Mouse (Mus musculus): ENCODE data around the gene Hpgd. TPM values are rescaled to one million over a fixed set of nuclear protein-coding genes. Genes with fewer than 3 reads are reported as not detected.
A peak's percentile ranks its signal among the peaks of the same experiment; 100 is the strongest.
"Not testable (repeated sequence)": the region's sequence is repeated elsewhere in the genome, so short reads cannot be mapped to it uniquely, and the experiment has no call there.

The Hpgd gene
- polyA plus RNA-seq, 1 experiment from 2014 or later, result 4.0 TPM

GRCm38 (mm10) chr8:56287370-56288072 is 6.9 kb upstream of the Hpgd start:
- no peaks in the 10 kb centered on the region for H3K36me3 ChIP-seq (replicated peaks)
- ATAC-seq (replicated peaks), result no peak
- no peak overlapping the region for H3K4me2 ChIP-seq
- H3K27ac ChIP-seq, result no peak overlapping the region
- H3K27me3 ChIP-seq (replicated peaks), result no peaks in the 10 kb centered on the region
- no peak overlapping the region for H3K4me3 ChIP-seq
- 82% methylated on average over 7 of the region's 7 CpGs for WGBS
- no peak overlapping the region for H3K9ac ChIP-seq
- no peaks in the 10 kb centered on the region for H3K9me3 ChIP-seq
- no peaks in the 10 kb centered on the region for H3K4me1 ChIP-seq

DNA sequence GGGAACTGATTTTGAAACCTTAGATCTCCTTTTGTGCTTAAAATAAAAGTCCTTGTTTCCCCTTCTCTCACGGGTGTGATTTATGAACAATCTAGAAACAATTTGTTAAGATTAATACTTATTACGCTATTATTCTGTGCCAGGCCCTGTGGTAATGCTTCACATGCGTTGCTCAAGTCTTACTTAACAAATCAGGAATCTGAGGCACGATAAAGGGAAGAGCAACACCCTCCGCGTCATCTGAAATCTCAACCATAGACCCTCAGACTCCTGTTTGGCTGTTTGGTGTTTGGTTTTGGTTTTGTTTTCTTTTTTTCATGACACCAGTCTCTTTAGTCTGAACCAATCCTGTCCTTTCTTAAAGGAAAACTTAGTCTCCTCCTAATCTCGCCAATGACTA is 2.1 kb upstream of the Hpgd start:
- Histone ChIP-seq H3K9me3 (no peaks in the 10 kb centered on the region), H3K36me3 (replicated peaks) (no peaks in the 10 kb centered on the region), H3K4me1 (peaks cover 19% of the 10 kb centered on the region), H3K4me2 (no peak overlapping the region), H3K27ac (no peak overlapping the region), H3K9ac (no peak overlapping the region), H3K27me3 (replicated peaks) (0 out of 2 replicates have a peak, but pooled peaks cover 6% of the 10 kb centered on the region), H3K4me3 (no peak overlapping the region)
- no peak for ATAC-seq (replicated peaks)
- 92% methylated on average over 7 of the region's 7 CpGs for WGBS

DNA sequence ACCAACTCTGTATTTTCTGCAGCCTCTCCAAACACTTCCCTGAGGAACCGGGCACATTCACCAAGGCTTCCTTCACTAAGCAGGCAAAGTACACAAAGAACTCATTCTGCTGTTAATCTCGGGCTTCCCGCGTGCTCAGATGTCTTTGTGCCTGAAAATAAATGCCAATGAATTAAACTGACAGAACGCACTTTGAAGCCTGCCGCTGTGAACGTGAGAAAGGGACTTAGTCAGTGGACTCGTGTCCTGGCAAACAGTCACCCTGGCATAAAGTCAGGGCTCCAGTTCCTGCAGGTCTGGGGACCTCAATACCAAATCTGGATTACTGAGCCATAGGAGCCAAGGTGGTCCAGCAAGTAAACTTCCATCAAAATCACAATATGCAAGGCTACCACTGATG is 905 bp upstream of the Hpgd start:
- Histone ChIP-seq H3K36me3 (replicated peaks) (no peaks in the 10 kb centered on the region), H3K27ac (no peak overlapping the region), H3K4me1 (peaks cover 19% of the 10 kb centered on the region), H3K9me3 (no peaks in the 10 kb centered on the region), H3K4me2 (peak overlapping the region; percentile 94), H3K4me3 (no peak overlapping the region), H3K27me3 (replicated peaks) (0 out of 2 replicates have a peak, but pooled peaks cover 6% of the 10 kb centered on the region), H3K9ac (no peak overlapping the region)
- WGBS, result 2% methylated on average over 8 of the region's 8 CpGs
- ATAC-seq (replicated peaks), result peak; percentile 51; the same call in 1 of the 2 replicates

DNA sequence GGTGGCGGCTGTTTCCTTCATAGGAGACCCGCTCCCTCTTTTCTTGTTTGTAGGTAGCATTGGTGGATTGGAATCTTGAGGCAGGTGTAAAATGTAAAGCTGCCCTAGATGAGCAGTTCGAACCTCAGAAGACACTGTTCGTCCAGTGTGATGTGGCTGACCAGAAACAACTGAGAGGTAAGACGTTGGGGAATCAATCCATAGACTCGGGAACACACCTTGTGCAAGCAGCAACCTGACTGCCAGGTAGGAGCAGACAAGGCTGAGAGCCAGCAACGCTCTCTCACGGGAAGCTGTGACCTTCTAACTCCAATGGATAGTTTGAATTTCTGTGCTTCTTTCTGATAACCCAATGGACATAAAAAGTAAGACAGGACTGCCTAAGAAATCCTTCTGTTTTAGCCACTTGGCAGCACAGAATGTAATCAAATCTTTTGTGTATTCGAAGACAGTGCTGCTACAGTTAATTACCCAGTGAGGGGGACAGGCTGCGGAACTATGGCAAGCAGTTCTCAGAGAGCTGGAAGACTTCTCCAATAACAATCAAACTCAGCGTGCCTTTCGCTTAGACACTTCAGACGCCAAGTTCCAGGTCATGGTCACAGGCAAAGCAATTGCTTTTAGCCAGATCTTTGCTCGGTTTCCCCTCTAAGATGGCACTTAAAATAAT is 636 bp downstream of the Hpgd start:
- no peak overlapping the region for H3K27ac ChIP-seq
- WGBS, result 22% methylated on average over 14 of the region's 14 CpGs
- ATAC-seq (replicated peaks), result peak; percentile 32; the same call in 1 of the 2 replicates
- peak overlapping the region; percentile 94 for H3K4me2 ChIP-seq
- H3K9ac ChIP-seq, result peak overlapping the region; percentile 36; the same call in 1 of the 2 replicates
- H3K36me3 ChIP-seq (replicated peaks), result no peaks in the 10 kb centered on the region
- H3K27me3 ChIP-seq (replicated peaks), result 0 out of 2 replicates have a peak, but pooled peaks cover 6% of the 10 kb centered on the region
- H3K9me3 ChIP-seq, result no peaks in the 10 kb centered on the region
- H3K4me3 ChIP-seq, result peak overlapping the region; percentile 50
- peaks cover 19% of the 10 kb centered on the region for H3K4me1 ChIP-seq

- Histone ChIP-seq H3K9ac (no peak overlapping the region), H3K27me3 (replicated peaks) (0 out of 2 replicates have a peak, but pooled peaks cover 6% of the 10 kb centered on the region), H3K4me2 (no peak overlapping the region), H3K9me3 (no peaks in the 10 kb centered on the region), H3K4me3 (no peak overlapping the region), H3K36me3 (replicated peaks) (no peaks in the 10 kb centered on the region), H3K4me1 (peaks cover 8% of the 10 kb centered on the region; the same call in 1 of the 2 replicates), H3K27ac (no peak overlapping the region)
- no peak for ATAC-seq (replicated peaks)
- WGBS, result 78% methylated on average over 5 of the region's 5 CpGs
Measured at GRCm38 (mm10) chr8:56299421-56299820, 5.0 kb downstream of the Hpgd start.

GRCm38 (mm10) chr8:56301303-56301702 is 6.9 kb downstream of the Hpgd start:
- H3K4me3 ChIP-seq; ATAC-seq (replicated peaks); H3K9me3 ChIP-seq; H3K4me2 ChIP-seq; H3K27ac ChIP-seq; H3K27me3 ChIP-seq (replicated peaks); H3K9ac ChIP-seq; H3K4me1 ChIP-seq; H3K36me3 ChIP-seq (replicated peaks): not testable (repeated sequence)
- 93% methylated on average over 3 of the region's 3 CpGs for WGBS

- no peak overlapping the region for H3K27ac ChIP-seq
- no peak overlapping the region for H3K9ac ChIP-seq
- no peaks in the 10 kb centered on the region for H3K9me3 ChIP-seq
- WGBS, result 88% methylated on average over 7 of the region's 7 CpGs
- ATAC-seq (replicated peaks), result no peak
- no peaks in the 10 kb centered on the region for H3K36me3 ChIP-seq (replicated peaks)
- no peak overlapping the region for H3K4me2 ChIP-seq
- H3K4me1 ChIP-seq, result no peaks in the 10 kb centered on the region
- H3K4me3 ChIP-seq, result no peak overlapping the region
- no peaks in the 10 kb centered on the region for H3K27me3 ChIP-seq (replicated peaks)
Measured at GRCm38 (mm10) chr8:56304595-56304994, 10.2 kb downstream of the Hpgd start.

DNA sequence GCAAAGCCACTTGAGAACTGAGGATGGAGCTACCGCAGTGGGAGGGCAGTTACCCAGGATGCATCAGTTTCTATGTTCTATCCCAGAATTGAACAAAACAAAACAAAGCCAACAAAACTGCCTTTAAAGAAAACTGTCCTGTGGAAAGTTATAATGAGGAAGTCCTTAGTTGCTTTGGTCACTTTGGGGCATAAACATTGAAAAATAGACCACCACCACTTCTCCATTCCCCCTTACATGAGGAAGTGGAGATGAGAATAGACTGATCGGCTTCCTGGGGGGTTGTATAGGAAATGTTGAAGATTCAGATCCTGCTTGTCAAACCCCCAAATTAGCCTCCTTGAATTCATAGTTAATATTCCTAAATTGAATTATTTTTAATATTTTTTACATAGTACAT is 19.2 kb downstream of the Hpgd start:
- Histone ChIP-seq H3K27ac (no peak overlapping the region), H3K27me3 (replicated peaks) (no peaks in the 10 kb centered on the region), H3K4me2 (no peak overlapping the region), H3K36me3 (replicated peaks) (no peaks in the 10 kb centered on the region), H3K9me3 (no peaks in the 10 kb centered on the region), H3K9ac (no peak overlapping the region), H3K4me1 (no peaks in the 10 kb centered on the region), H3K4me3 (no peak overlapping the region)
- no peak for ATAC-seq (replicated peaks)
- WGBS, result 91% methylated on average over 2 of the region's 2 CpGs

GRCm38 (mm10) chr8:56315189-56315588 is 20.8 kb downstream of the Hpgd start:
- H3K4me3 ChIP-seq, result no peak overlapping the region
- 70% methylated on average over 3 of the region's 3 CpGs for WGBS
- H3K9me3 ChIP-seq, result no peaks in the 10 kb centered on the region
- no peaks in the 10 kb centered on the region for H3K27me3 ChIP-seq (replicated peaks)
- no peak overlapping the region for H3K9ac ChIP-seq
- no peaks in the 10 kb centered on the region for H3K36me3 ChIP-seq (replicated peaks)
- no peak overlapping the region for H3K27ac ChIP-seq
- ATAC-seq (replicated peaks), result no peak
- no peak overlapping the region for H3K4me2 ChIP-seq
- H3K4me1 ChIP-seq, result no peaks in the 10 kb centered on the region

DNA sequence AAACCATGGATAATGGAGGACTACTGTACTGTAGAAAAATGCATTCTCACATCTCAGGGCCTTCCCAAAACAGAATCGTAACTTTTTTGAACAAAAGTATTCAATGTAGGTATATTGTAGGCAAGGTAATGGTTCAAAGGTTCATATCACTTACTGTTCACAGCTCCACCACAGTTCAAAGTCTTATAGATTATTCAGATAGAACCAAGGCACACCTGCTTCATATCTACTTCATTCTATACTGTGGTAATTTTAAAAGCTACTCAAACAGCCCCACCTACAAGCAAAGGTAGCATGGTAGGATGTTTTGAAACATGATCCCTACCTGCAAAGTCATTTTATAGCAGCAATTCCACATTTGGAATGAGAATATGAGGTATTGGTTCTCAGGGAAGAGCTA is 28.9 kb downstream of the Hpgd start:
- Histone ChIP-seq H3K9ac (no peak overlapping the region), H3K4me3 (no peak overlapping the region), H3K4me2 (no peak overlapping the region), H3K27me3 (replicated peaks) (no peaks in the 10 kb centered on the region), H3K36me3 (replicated peaks) (no peaks in the 10 kb centered on the region), H3K4me1 (no peaks in the 10 kb centered on the region), H3K27ac (no peak overlapping the region), H3K9me3 (no peaks in the 10 kb centered on the region)
- no peak for ATAC-seq (replicated peaks)
- WGBS, result 89% methylated on average over 1 of the region's 1 CpGs

GRCm38 (mm10) chr8:56327709-56328108 is 33.3 kb downstream of the Hpgd start:
- Histone ChIP-seq H3K4me3 (no peak overlapping the region), H3K4me2 (no peak overlapping the region), H3K36me3 (replicated peaks) (no peaks in the 10 kb centered on the region), H3K9ac (no peak overlapping the region), H3K4me1 (no peaks in the 10 kb centered on the region), H3K27ac (no peak overlapping the region), H3K9me3 (no peaks in the 10 kb centered on the region), H3K27me3 (replicated peaks) (no peaks in the 10 kb centered on the region)
- 64% methylated on average over 3 of the region's 3 CpGs for whole genome bisulfite sequencing
- no peak for ATAC-seq (replicated peaks)

- H3K4me3 ChIP-seq, result no peak overlapping the region
- no peaks in the 10 kb centered on the region for H3K9me3 ChIP-seq
- WGBS, result 55% methylated on average over 3 of the region's 3 CpGs
- no peak overlapping the region for H3K27ac ChIP-seq
- no peaks in the 10 kb centered on the region for H3K36me3 ChIP-seq (replicated peaks)
- H3K4me1 ChIP-seq, result no peaks in the 10 kb centered on the region
- H3K27me3 ChIP-seq (replicated peaks), result no peaks in the 10 kb centered on the region
- no peak for ATAC-seq (replicated peaks)
- no peak overlapping the region for H3K4me2 ChIP-seq
- no peak overlapping the region for H3K9ac ChIP-seq
Measured at GRCm38 (mm10) chr8:56328130-56328542, 33.8 kb downstream of the Hpgd start.
